In the genomic region with DNA sequence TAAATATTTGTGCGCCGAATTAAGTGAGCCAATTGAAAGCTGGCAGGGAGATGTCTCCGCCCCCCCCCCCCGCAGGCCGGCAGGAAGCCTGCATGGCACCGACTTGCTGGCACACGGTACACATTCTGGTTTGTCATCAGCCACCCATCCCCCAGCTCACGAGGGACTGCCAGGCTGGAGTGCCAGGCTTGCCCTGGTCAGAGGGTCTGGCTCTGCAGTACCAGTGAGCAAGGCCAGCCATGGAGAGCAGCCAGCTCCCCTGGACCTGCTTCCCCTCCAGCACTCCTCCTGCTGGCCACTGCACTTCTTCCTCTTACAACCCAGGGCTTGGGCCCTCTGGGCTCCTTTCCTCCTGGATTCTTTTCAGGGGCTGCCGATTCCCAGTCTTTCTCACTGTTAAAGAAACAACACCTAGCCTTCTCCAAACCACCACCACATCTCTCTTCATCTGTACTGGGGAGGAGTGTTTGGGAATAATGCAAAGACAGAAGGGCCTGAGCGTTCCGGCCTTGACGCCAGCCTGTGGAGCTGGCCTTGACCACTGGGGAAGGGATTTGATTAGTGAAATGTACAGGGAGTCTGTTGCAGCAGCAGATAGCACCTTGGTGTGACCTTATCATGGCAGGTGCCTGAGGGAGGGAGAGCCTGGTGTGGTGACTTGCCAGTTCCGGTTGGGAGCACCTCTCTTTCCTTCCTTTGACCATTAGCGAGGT, we compare ENCODE assay signal across 8 mouse cellular contexts. TPM values are rescaled to one million over a fixed set of nuclear protein-coding genes. Genes with fewer than 3 reads are reported as not detected.
DNase-seq lines count a peak whose midpoint lies in the region; ATAC-seq and TF ChIP-seq lines count a peak whose summit lies in the region.

No protein-coding gene starts in this region.

- 0 out of 2 replicates have a peak overlapping the region, but pooled peaks have one; percentile 27 for H3K27ac ChIP-seq in heart, embryonic 12.5 days (ENCODE audit: poor library complexity, severe bottlenecking)
- H3K27ac ChIP-seq in kidney, embryonic 15.5 days = no peak overlapping the region; the same call in 1 of the 2 replicates
- peak overlapping the region; percentile 63; the same call in 1 of the 2 replicates for H3K27ac ChIP-seq in limb, embryonic 13.5 days
- H3K27ac ChIP-seq in midbrain, postnatal 0 days (ENCODE audit: low read depth, low read length) = 0 out of 2 replicates have a peak overlapping the region, but pooled peaks have one; percentile 39

- no peaks in the 10 kb centered on the region for H3K27me3 ChIP-seq in heart, embryonic 12.5 days (replicated peaks)
- H3K27me3 ChIP-seq in kidney, embryonic 15.5 days = no peaks in the 10 kb centered on the region
- H3K27me3 ChIP-seq in limb, embryonic 13.5 days = no peaks in the 10 kb centered on the region
- no peaks in the 10 kb centered on the region for H3K27me3 ChIP-seq in midbrain, postnatal 0 days (ENCODE audit: insufficient read depth, low read length)

- H3K36me3 ChIP-seq in heart, embryonic 12.5 days = no peaks in the 10 kb centered on the region
- H3K36me3 ChIP-seq in kidney, embryonic 15.5 days = no peaks in the 10 kb centered on the region
- no peaks in the 10 kb centered on the region for H3K36me3 ChIP-seq in limb, embryonic 13.5 days
- no peaks in the 10 kb centered on the region for H3K36me3 ChIP-seq in midbrain, postnatal 0 days (ENCODE audit: insufficient read depth, low read length)

- peak; percentile 95 for DNase-seq in 3134 (ENCODE audit: extremely low read depth, insufficient read length, low spot score)
- DNase-seq in adrenal gland, adult 8-10 months = peak; percentile 92
- peak; percentile 91 for DNase-seq in fibroblast of lung, adult 2 months (ENCODE audit: low read depth)
- DNase-seq in midbrain, postnatal 0 days (ENCODE audit: low spot score) = peak; percentile 93
- DNase-seq in T-cell, adult 2 months (ENCODE audit: low spot score) = no peak

- peak; percentile 62 for TF ChIP-seq CTCF in midbrain, postnatal 0 days (IDR thresholded peaks at IDR 0.05)

- H3K4me2 ChIP-seq in heart, embryonic 12.5 days = peak overlapping the region; percentile 57
- H3K4me2 ChIP-seq in kidney, embryonic 15.5 days = peak overlapping the region; percentile 34; the same call in 1 of the 2 replicates
- H3K4me2 ChIP-seq in limb, embryonic 13.5 days (replicated peaks) = peak overlapping the region; percentile 38
- no peak overlapping the region for H3K4me2 ChIP-seq in midbrain, postnatal 0 days (ENCODE audit: low read depth, low read length, poor library complexity, severe bottlenecking)

- H3K4me3 ChIP-seq in heart, embryonic 12.5 days = peak overlapping the region; percentile 19; the same call in 1 of the 2 replicates
- no peak overlapping the region for H3K4me3 ChIP-seq in kidney, embryonic 15.5 days (replicated peaks)
- H3K4me3 ChIP-seq in limb, embryonic 13.5 days = no peak overlapping the region
- H3K4me3 ChIP-seq in midbrain, postnatal 0 days (ENCODE audit: low read depth, low read length) = no peak overlapping the region

- H3K9me3 ChIP-seq in heart, embryonic 12.5 days (replicated peaks) = no peaks in the 10 kb centered on the region
- no peaks in the 10 kb centered on the region for H3K9me3 ChIP-seq in kidney, embryonic 15.5 days (replicated peaks)
- no peaks in the 10 kb centered on the region for H3K9me3 ChIP-seq in limb, embryonic 13.5 days
- H3K9me3 ChIP-seq in midbrain, postnatal 0 days (ENCODE audit: low read length) = no peaks in the 10 kb centered on the region

- H3K9ac ChIP-seq in heart, embryonic 12.5 days = peak overlapping the region; percentile 35; the same call in 1 of the 2 replicates
- no peak overlapping the region for H3K9ac ChIP-seq in kidney, embryonic 15.5 days
- H3K9ac ChIP-seq in limb, embryonic 13.5 days = no peak overlapping the region
- no peak overlapping the region for H3K9ac ChIP-seq in midbrain, postnatal 0 days (replicated peaks; ENCODE audit: low read length, poor library complexity, severe bottlenecking)

- H3K4me1 ChIP-seq in heart, embryonic 12.5 days (replicated peaks) = peaks cover 25% of the 10 kb centered on the region
- H3K4me1 ChIP-seq in kidney, embryonic 15.5 days = peaks cover 11% of the 10 kb centered on the region
- peaks cover 22% of the 10 kb centered on the region for H3K4me1 ChIP-seq in limb, embryonic 13.5 days
- H3K4me1 ChIP-seq in midbrain, postnatal 0 days (ENCODE audit: insufficient read depth, low read length) = peaks cover 5% of the 10 kb centered on the region; the same call in 1 of the 2 replicates

- no peak; the same call in 1 of the 2 replicates for ATAC-seq in heart, embryonic 12.5 days (ENCODE audit: insufficient number of reproducible peaks, low FRiP score)
- peak; percentile 62 for ATAC-seq in kidney, embryonic 15.5 days (replicated peaks; ENCODE audit: low FRiP score)
- ATAC-seq in limb, embryonic 13.5 days (ENCODE audit: low FRiP score, low read depth) = 0 out of 2 replicates have a peak, but pooled peaks have one; percentile 40
- peak; percentile 89 for ATAC-seq in midbrain, postnatal 0 days (ENCODE audit: low FRiP score)

- 46% methylated on average over 14 of the region's 14 CpGs for WGBS in heart, embryonic 12.5 days
- WGBS in kidney, embryonic 15.5 days = 47% methylated on average over 14 of the region's 14 CpGs
- WGBS in limb, embryonic 13.5 days = 53% methylated on average over 14 of the region's 14 CpGs
- WGBS in midbrain, postnatal 0 days = 35% methylated on average over 13 of the region's 14 CpGs

RNA-seq across cellular contexts. Expression of a gene that starts 30.7 kb away (rescaled TPM):
- 100 to 1,000 TPM; 230 to 292 (median 261) TPM for total RNA-seq in adrenal gland, adult 8-10 months (2022)
- polyA plus RNA-seq in heart, embryonic 12.5 days (2016; fragmentation: Nextera tagmentation; extraction: Ambion mirVana) = 74.8 and 76.8 TPM in 2 replicates
- polyA plus RNA-seq in kidney, embryonic 15.5 days (2015; fragmentation: Nextera tagmentation; extraction: Ambion mirVana) = 44.4 and 46.9 TPM in 2 replicates
- 59.6 and 61.0 TPM in 2 replicates for polyA plus RNA-seq in limb, embryonic 13.5 days (2015; fragmentation: Nextera tagmentation; extraction: Ambion mirVana)
- 49.8 and 51.0 TPM in 2 replicates for total RNA-seq in midbrain, postnatal 0 days (2014; rRNA removed)
- 22.9 and 24.3 TPM in 2 replicates for polyA plus RNA-seq in midbrain, postnatal 0 days (2015; fragmentation: Nextera tagmentation; extraction: Ambion mirVana)
